Mouse (Mus musculus): ENCODE data around the gene Neurl4.

Neurl4 gene

DNA sequence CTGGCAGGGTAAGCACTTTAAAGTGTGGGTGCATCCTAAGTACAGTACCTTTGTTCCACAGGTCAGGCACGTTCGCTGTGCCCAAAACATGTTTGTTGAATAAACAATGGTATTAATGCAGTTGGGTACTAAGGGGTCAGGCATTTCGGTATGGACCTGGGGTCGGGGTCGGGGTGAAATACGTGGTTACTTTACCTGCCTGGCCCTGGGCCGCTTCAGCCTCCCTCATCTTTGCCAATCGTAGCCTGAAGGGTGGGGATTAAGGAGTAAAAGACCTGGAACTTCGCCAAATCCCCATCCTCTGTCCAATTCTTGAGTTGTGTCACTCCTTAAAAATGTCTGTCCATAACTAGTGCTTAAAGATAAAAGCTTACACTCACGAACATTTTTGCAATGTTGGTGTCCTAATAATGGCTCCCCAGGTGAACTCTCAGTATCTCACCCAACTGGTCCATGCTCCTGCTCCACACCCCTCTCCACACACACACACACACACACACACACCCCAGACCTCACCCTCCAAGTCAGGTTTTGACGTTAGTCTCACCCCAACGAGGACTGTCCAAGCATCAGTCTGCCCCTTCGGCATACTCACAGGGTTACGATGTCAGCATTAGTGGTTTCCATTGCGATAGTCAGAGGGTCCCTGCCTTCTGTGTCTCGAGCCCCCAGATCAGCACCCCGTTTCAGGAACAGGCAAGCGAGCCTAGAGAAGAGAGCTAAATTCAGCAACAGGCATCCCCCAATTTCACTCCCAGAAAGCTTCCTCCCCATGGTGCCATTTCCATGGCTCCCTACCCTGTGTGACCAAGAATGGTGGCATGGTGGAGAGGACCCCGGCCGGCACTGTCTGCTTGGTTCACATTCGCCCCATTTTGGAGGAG, 18.8 kb upstream of the Neurl4 start:
- no peak for DNase-seq (ENCODE audit: low spot score)

DNA sequence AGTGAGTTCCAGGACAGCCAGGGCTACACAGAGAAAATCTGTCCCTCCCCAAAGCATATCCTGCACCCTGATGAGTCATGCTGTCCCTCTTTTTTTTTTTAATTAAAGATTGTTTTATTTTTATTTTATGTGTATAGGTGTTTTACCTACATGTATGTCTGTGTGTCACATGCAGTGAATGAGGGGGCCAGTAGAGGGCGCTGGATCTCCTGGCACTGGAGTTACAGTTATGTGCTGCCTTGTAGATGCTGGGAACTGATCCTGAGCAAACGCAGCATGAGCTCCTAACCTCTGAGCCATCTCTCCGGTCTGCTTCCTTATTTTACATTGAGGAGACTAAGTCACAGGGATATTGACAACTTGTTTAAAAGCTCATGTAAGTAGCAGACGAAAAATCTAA, 17.8 kb upstream of the Neurl4 start:
- DNase-seq (ENCODE audit: low spot score), result no peak

DNA sequence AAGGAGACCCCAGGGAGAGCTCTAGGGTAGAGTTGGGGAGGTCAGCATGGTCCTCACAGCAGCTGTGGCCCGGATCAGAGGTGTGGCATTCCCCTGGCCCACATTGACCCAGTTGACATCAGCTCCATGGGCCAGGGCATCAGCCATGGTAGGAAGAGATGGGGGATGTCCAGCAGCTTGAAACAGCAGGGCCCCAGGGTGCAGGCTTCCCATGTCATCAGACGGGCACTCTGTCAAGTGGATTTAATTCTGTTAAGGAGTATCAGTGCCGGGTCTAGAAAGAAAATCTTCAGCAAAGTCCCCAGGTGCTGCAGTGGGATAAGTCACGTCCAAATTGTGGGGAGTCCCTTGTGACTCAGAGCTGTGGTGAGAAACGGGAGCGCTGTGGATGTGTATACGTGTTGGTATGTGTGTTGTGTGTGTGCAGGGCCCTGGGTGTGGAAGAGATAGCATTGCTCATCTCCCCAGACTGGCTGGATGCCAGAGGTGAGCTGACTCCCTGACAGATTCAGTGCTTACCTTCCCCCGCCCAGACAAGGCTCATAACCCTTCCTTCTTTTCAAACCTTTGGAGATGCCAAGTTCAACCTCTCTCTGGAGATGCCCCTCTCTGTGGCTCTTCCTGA, 17.2 kb upstream of the Neurl4 start:
- no peak for DNase-seq (ENCODE audit: low spot score)

DNA sequence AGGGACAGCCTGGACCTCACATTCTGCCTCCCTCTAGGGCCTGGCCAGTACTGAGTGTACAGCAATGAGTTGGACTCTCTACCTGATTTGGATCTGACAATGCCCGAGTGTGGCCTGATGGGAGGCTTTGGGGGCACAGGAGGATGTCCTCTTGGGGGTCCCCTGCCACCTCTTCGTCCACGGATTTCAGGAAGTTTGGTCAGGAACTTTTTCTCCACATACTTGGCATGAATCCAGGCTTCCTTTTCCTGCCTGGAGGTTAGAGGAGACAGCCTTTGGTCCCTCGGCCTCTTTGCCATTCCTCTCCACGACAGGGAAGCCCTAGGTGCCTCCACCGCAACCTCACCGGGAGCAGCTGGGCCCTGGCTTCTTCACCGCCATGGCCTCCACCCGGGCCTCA, 16.6 kb upstream of the Neurl4 start:
- no peak for DNase-seq (ENCODE audit: low spot score)

DNA sequence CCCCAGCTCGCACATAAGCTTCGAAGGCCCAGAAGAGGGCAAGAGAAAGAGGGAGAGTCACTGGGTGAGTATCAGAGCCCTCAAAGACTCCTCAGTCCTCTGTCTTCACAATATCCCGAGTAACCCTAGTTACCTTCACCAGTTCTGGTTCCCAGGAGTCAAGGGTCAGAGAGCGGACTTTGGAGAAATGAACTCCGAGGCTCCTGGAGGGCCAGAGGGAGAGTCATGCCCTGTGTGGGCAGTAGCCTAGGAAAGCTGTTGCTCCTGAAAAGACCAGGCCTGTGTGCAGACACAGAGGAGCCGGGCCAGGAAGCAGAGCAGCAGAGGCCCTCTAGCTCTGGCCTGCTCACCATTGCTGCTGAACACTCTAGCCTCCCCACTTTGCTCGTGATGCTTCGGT, 16.2 kb upstream of the Neurl4 start:
- DNase-seq (ENCODE audit: low spot score), result no peak

DNA sequence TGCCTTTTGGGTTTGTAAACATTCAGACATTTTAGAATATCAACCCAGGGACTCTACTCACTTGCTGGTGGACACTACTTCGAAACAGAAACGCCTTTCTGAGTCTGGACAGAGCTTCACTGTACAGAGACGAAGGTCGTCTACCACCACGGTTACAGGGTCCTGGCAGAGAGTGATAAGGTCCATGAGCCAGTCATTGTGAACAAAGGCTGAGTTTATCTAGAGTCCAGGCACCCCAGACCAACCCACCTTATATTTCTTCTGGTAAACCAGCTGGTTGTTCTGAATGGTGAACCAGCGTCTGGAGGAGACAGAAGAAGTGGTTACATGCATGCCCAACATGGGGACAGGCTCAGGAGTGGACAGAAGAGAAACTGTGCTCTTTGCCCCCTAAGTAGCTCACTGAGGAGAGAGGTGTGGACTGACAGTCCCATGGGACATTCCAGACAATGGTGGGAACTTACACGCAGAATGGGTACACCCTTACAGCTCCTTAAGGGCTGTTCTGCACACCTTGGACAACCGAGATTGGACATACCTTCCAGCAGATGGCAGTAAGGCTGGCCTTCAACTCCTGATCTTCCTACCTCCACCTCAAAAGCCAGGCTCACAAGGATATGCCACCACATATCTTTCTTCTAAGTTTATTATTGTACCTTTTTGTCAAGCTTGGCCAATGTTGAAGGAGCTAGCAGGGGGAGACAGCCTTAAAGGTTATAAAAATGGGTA, 13.8 kb upstream of the Neurl4 start:
- no peak for DNase-seq (ENCODE audit: low spot score)

DNA sequence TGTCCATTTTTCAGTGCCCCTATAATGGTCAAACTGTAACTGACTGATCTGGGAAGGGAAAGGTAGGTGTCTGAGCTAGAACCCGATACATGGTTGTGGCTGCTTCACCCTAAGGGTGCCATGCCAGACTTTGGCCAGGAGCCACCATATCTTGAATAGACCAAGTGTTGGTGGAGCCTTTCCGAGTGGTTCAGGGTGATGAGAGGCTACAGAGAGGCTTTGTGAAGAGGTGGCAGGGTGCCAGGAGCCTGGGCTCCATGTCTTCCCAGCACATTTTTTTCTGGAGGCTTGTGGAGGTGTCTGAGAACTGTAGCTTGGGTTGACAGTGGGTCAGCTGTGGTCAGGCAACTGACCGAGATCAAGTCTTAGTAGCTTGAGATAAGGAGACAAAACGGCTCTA, 9.4 kb upstream of the Neurl4 start:
- no peak for DNase-seq (ENCODE audit: low spot score)

DNA sequence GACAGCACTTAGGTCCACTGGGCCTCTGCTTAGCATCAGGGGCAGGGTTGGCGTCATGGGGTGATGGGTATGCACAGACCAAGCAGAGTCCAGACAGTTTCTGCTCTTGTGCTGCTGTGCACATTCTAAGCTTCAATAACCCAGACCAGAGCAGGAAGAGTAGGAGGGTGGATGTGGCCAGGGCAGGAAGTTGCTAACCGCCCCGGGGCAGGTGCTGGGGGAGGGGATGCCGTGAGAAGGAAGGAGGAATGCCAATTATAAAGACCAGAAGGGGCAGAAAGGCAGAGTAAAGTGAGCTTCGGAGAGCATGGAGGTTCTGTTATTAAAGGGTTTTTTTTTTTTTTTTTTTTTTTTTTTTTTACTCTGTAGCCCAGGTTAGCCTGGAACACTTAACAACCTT, 6.2 kb upstream of the Neurl4 start:
- DNase-seq (ENCODE audit: low spot score), result no peak

DNA sequence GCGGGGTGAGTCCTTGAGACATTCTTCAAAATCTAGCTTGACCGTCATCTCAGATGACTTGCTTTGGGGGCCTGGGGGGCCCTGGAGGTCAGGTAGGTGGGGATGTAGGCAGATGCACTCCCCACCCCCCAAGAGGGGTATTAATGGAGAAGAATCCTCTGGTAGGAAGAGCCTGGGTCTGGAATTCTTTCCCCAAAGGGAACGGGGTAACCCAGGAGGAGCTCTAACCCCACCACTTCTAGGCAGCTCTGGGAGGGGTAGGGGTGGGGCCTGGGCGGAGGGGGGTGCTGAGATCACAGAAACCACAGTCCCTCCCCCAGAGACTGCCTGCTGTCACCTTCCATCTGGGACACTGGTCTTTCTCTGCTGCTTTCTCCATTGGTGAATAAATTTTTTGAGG, 5.6 kb upstream of the Neurl4 start, which contains the start of gene Acap1:
Gene Acap1 (minus strand): TSS at position 249 of the 400 bp plus-strand sequence.
- no peak for DNase-seq (ENCODE audit: low spot score)

DNA sequence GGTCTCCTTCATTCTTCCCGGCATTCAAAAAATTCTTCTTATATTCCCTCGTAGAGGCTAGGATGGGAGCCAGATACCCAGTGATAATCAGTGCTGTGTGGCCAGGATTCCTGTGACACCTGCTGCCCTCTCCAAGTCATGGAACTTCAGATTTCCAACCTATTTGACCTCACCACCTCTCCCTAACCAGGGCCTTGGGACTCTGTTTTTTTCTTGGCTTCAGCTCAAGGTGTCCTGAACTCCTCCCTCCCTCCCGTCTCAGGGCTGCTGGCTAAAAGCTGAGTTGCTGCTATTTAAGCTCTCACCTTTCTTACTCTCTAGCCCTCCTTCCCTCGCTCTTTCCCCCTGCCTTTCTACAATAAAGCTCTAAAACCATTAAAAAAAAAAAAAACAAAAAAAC, 1.0 kb upstream of the Neurl4 start:
- DNase-seq (ENCODE audit: low spot score), result no peak

DNA sequence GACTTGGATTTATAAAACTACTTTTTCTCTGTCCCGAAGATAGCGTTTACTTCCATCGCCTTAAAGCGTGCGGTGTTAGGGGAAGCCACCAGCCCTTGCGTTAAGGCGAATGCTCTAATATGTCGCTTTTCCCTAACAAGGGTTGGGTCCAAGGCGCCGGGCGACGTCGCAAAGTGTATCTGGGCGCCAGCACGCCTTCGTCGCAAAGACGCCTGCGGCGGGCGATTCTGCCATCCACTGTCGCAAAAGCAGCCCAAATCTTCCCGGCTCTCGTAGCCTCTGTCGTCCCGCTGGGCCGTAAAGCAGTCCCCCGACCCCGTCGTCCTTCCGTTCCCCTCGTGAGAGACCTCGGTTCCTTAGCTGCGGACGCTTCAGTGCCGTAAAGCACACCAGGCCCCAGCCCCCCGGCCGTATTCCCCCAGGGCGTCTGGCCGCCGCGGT, 554 bp downstream of the Neurl4 start:
- peak; percentile 97 for DNase-seq (ENCODE audit: low spot score)

DNA sequence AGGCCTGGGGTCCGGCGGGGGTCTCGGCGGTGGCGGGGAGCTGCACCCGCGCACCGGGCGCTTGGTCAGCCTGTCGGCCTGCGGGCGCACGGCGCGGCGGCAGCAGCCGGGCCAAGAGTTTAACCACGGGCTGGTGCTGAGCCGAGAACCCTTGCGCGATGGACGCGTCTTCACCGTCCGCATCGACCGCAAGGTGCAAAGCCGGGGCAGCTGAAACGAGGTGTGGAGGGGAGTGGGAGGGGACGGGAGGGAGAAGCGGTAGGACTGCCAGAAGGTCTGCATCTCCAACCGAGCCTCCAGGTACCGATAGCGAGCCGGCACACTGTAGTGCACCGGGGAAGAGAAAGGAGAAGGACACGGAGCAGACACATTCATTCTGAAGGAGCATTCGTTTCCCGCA, 1.1 kb downstream of the Neurl4 start:
- peak; percentile 1 for DNase-seq (ENCODE audit: low spot score)

DNA sequence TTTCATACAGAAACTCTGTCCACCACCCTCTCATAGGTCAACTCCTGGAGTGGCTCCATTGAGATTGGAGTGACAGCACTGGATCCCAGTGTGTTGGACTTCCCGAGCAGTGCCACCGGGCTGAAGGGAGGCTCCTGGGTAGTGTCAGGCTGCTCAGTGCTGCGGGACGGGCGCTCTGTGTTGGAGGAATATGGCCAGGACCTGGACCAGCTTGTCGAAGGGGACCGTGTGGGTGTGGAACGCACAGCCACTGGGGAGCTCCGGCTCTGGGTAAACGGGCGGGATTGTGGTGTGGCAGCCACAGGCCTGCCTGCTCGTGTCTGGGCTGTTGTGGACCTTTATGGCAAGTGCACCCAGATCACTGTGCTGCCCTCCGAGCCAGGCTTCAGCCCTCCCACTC, 2.1 kb downstream of the Neurl4 start:
- DNase-seq (ENCODE audit: low spot score), result peak; percentile 1

DNA sequence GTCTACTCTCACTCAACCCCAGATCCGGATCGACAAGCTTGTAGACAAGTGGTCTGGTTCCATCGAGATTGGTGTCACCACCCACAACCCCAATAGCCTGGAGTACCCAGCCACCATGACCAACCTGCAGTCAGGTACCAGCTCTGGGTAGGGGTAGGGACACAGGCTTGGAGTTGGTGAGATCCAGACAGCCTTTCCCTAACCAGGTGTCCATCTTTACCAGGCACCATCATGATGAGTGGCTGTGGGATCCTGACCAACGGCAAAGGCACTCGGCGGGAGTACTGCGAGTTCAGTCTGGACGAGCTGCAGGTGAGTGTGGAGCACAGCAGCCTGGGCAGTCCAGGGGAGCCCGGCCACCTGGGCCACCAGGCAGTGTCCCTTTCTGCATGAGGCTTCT, 3.4 kb downstream of the Neurl4 start:
- DNase-seq (ENCODE audit: low spot score), result no peak

DNA sequence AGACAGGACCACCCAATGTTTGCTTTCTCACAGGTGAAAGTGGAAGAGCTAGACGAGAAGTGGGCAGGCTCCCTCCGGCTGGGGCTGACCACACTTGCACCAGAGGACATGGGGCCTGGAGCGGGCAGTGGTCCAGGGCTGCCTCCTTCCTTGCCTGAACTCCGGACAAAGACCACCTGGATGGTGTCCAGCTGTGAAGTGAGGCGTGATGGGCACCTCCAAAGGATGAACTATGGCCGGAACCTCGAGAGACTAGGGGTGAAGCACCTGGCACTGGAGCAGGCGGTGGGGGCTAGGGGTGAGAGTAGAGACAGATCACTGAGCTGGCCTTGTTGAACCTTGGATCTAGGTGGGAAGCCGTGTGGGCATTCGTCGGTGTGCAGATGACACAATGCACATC, 7.8 kb downstream of the Neurl4 start:
- no peak for DNase-seq (ENCODE audit: low spot score)

DNA sequence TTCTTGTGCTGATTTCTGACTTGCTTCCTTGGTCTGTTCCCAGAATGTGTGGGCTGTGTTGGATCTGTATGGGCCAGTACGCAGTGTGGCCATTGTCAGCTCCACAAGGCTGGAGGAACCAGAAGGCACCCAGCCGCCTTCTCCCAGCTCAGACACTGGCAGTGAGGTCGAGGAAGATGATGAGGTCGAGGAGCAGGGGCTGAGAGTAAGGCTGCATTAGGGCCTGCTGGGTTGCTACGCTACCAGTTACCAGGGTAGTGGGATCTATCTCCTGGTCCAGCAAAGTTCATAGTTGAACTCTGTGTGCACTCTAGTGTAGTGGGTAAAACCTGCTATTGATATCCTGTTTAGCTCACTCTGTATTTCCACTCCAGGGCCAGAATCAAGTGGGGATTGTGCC, 8.3 kb downstream of the Neurl4 start:
- no peak for DNase-seq (ENCODE audit: low spot score)

DNA sequence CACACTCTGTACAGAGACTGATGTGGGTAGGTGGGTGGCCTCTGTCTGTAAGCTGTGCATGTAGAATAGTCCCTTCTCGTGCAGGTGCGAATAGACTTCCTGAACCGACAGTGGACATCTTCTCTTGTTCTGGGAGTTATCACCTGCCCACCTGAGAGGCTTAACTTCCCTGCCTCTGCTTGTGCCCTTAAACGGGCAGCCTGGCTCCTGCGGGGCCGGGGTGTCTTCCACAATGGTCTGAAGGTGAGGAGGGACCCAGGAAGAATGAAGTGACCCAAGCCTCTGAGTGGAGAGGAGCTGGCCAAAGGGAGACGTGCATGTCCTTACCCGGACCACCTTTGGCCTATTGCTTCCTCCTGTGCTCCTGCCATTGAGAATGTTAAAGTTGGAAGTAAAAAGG, 9.3 kb downstream of the Neurl4 start:
- DNase-seq (ENCODE audit: low spot score), result no peak

DNA sequence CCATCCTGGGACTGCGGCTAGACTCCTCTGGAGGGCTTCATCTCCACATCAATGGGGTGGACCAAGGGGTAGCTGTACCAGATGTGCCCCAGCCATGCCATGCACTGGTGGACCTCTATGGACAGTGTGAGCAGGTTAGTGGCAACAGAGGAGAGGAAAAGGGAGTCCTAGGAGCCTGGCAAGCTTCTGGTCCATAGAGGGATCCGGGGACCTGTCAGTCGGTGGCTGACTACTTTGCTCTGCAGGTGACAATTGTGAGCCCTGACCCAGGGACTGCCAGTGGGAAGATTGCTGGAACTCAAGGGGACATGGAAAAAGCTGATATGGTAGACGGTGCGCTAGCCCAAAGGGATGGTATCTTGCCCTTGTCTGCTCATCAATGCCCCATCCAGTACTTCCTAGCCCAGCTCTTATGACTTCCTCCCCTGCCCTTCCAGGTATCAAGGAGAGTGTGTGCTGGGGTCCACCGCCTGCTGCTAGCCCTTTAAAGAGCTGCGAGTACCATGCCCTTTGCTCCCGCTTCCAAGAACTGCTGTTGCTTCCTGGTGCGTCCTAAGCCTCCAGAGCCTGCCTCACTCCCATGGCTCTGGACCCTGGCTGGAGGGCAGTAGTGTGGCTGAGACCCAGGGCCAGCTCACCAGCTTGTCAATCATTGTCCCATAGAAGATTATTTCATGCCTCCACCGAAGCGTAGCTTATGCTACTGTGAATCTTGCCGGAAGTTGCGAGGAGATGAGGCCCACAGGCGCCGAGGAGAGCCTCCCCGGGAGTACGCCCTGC, 10.1 kb downstream of the Neurl4 start:
- DNase-seq (ENCODE audit: low spot score), result no peak

DNA sequence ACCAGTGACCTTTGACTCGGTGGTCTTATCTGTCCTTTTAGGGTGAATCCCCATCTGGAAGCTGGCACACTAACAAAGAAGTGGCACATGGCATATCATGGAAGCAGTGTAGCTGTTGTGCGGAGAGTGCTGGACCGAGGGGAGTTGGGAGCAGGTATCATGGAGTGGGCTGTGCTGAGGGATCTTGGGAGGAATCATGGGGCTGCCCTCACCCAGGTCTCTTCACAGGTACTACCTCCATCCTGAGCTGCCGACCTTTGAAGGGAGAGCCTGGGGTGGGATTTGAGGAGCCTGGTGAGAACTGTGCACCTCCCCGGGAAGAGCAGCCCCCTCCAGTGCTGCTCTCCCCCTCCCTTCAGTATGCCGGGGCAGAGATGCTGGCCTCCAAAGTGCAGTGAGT, 10.8 kb downstream of the Neurl4 start:
- no peak for DNase-seq (ENCODE audit: low spot score)

DNA sequence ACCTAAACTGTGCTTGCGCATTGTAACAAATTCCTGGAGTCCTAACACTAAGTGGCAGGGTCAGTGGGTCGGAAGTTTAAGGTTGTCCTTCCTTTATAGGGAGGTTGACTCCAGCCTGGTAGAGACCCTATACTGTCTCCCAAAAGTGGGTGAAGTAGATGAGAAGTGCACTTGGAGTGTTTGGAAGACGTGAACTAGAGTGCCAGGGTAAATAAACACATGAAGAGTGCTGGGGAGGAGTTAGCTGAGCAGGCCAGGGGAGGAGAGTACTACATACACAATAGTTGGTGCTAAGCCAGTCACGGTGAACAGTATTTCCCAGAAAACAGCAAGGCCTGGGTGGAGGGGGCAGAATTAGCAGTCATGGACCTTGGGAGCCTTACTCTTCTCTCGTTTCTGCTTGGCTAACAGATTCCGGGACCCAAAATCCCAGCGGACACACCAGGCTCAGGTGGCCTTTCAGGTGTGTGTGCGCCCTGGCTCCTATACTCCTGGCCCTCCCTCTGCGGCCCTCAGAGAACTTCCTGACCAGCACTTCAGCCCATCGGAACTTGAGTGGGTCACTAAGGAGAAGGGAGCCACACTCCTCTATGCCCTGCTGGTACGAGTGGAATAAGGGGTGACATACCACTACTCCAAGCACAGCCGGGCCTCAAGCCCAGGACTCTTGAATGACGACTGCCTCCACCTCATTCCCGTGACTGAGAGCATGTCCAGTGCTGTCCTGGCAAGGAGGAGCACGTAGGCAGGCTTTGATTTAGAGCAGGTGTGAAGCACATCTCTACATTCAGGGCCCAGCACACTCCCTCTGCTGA, 12.1 kb downstream of the Neurl4 start:
- no peak for DNase-seq (ENCODE audit: low spot score)

Data from ovary, adult 18-20 months (tissue).